Mouse (Mus musculus): ENCODE data around the gene Ppef1.

DNA sequence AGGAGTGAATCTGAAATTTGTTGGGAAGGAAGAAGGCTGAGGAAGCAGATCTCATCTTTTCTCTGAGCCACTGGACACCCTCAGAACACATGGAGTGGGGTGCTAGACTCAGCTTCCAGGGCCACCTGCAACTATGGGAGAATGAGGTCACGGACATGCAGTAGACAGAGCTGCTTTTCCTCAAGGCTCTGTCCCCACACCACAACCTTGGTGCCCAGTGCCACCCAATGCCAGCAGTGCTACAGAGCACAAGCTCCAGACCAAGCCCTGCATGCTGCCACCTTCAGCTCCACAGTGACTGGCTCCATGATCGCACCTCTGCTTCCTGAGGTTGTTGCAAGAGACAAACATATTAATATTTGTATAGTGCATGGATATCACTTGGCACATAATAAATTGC lies 132.2 kb downstream of the Ppef1 start:
- TF ChIP-seq ZC3H11A (IDR thresholded peaks at IDR 0.05; ENCODE audit: borderline replicate concordance, low read depth, low read length) (no peak), MAFK (IDR thresholded peaks at IDR 0.05; ENCODE audit: insufficient read depth, low read depth, low read length) (no peak), CHD2 (IDR thresholded peaks at IDR 0.05; ENCODE audit: low read depth, low read length) (no peak), HCFC1 (IDR thresholded peaks at IDR 0.05; ENCODE audit: borderline replicate concordance, insufficient read depth, low read length) (no peak)
